Mouse (Mus musculus): ENCODE data around the gene Wnt3a.

The Wnt3a gene

GRCm38 (mm10) chr11:59290702-59291303 lies at the start of gene Wnt3a:
Gene Wnt3a, minus strand, starts transcription at chr11:59290752.
- DNase-seq = no peak

- DNase-seq = no peak
Measured at GRCm38 (mm10) chr11:59338736-59339120, 48.2 kb upstream of the Wnt3a start.

- DNase-seq = peak; percentile 95
Measured at GRCm38 (mm10) chr11:59337955-59338735, 47.6 kb upstream of the Wnt3a start.

GRCm38 (mm10) chr11:59336381-59336780 lies 45.8 kb upstream of the Wnt3a start:
- DNase-seq = no peak

- no peak for DNase-seq
Measured at GRCm38 (mm10) chr11:59335942-59336341, 45.4 kb upstream of the Wnt3a start.

GRCm38 (mm10) chr11:59335150-59335549 lies 44.6 kb upstream of the Wnt3a start:
- DNase-seq = no peak

- DNase-seq = no peak
Measured at GRCm38 (mm10) chr11:59332938-59333337, 42.4 kb upstream of the Wnt3a start.

- DNase-seq = no peak
Measured at GRCm38 (mm10) chr11:59331167-59331869, 40.8 kb upstream of the Wnt3a start.

- DNase-seq = peak; percentile 95
Measured at GRCm38 (mm10) chr11:59330560-59330959, 40.0 kb upstream of the Wnt3a start.

- DNase-seq = no peak
Measured at GRCm38 (mm10) chr11:59329616-59330015, 39.1 kb upstream of the Wnt3a start.

- no peak for DNase-seq
Measured at GRCm38 (mm10) chr11:59327625-59328024, 37.1 kb upstream of the Wnt3a start.

GRCm38 (mm10) chr11:59324777-59325176 lies 34.2 kb upstream of the Wnt3a start:
- no peak for DNase-seq

GRCm38 (mm10) chr11:59322988-59323387 lies 32.4 kb upstream of the Wnt3a start:
- DNase-seq = no peak

- DNase-seq = no peak
Measured at GRCm38 (mm10) chr11:59316517-59316916, 26.0 kb upstream of the Wnt3a start.

- DNase-seq = peak; percentile 89
Measured at GRCm38 (mm10) chr11:59313944-59314343, 23.4 kb upstream of the Wnt3a start.

- DNase-seq = peak; percentile 89
Measured at GRCm38 (mm10) chr11:59313029-59313811, 22.7 kb upstream of the Wnt3a start.

GRCm38 (mm10) chr11:59312501-59312900 lies 21.9 kb upstream of the Wnt3a start:
- DNase-seq = peak; percentile 92

GRCm38 (mm10) chr11:59312060-59312459 lies 21.5 kb upstream of the Wnt3a start:
- DNase-seq = no peak

- DNase-seq = peak; percentile 95
Measured at GRCm38 (mm10) chr11:59309976-59310375, 19.4 kb upstream of the Wnt3a start.

- peak; percentile 98 for DNase-seq
Measured at GRCm38 (mm10) chr11:59309106-59309805, 18.7 kb upstream of the Wnt3a start.

- peak; percentile 88 for DNase-seq
Measured at GRCm38 (mm10) chr11:59308625-59309024, 18.1 kb upstream of the Wnt3a start.

GRCm38 (mm10) chr11:59308164-59308542 lies 17.6 kb upstream of the Wnt3a start:
- DNase-seq = peak; percentile 95

Data from heart, adult 11 months (tissue).